Mouse (Mus musculus) hindbrain, embryonic 16.5 days (tissue): Measurements from ENCODE around the gene Isy1. TPM values are rescaled to one million over a fixed set of nuclear protein-coding genes. Genes with fewer than 3 reads are reported as not detected.

Experiments used
- ATAC-seq: fragments of 200-750 bp; cut with Nextera tagmentation; 2 replicates; pipeline ENCODE4 v1.8.0; 2017; ENCODE audit warnings: moderate TSS enrichment, moderate library complexity
- H3K27ac ChIP-seq: fragments of 300-500 bp; sonication (generic); 2 replicates; pipeline ENCODE4 v1.5.1; 2014; ENCODE audit warnings: low read depth, mild to moderate bottlenecking, control low read depth, low read length, moderate library complexity
- H3K27me3 ChIP-seq: fragments of 300-500 bp; sonication (generic); replicated peaks from 2 replicates; pipeline ENCODE4 v1.6.1; 2014; ENCODE audit warnings: low read length; ENCODE audit not compliant: control insufficient read depth, insufficient read depth
- H3K36me3 ChIP-seq: fragments of 300-500 bp; sonication (generic); 2 replicates; pipeline ENCODE4 v1.6.1; 2014; ENCODE audit warnings: mild to moderate bottlenecking, low read length, moderate library complexity, mixed read lengths; ENCODE audit not compliant: control insufficient read depth, insufficient read depth
- H3K4me1 ChIP-seq: fragments of 300-500 bp; sonication (generic); 2 replicates; pipeline ENCODE4 v1.6.1; 2014; ENCODE audit warnings: low read depth, low read length; ENCODE audit not compliant: control insufficient read depth, insufficient read depth
- H3K4me2 ChIP-seq: fragments of 300-500 bp; sonication (generic); 2 replicates; pipeline ENCODE4 v1.6.1; 2014; ENCODE audit warnings: mild to moderate bottlenecking, low read length, control low read depth, moderate library complexity
- H3K4me3 ChIP-seq: fragments of 300-500 bp; sonication (generic); 2 replicates; pipeline ENCODE4 v1.5.1; 2014; ENCODE audit warnings: mild to moderate bottlenecking, low read length, control low read depth, moderate library complexity
- H3K9ac ChIP-seq: fragments of 300-500 bp; sonication (generic); 2 replicates; pipeline ENCODE4 v1.6.1; 2014; ENCODE audit warnings: low read depth, mild to moderate bottlenecking, control low read depth, low read length, moderate library complexity
- H3K9me3 ChIP-seq: fragments of 300-500 bp; sonication (generic); 2 replicates; pipeline ENCODE4 v1.6.1; 2014; ENCODE audit warnings: mild to moderate bottlenecking, low read length, moderate library complexity; ENCODE audit not compliant: control insufficient read depth
- WGBS: fragments of 180-500 bp; shearing (Covaris S2); extraction: QIAGEN DNeasy Blood & Tissue Kit; methylation state at CpG from one replicate; pipeline ENCODE4 v1.1.7; 2014; 5-methylcytosine and 5-hydroxymethylcytosine counted together
- polyA plus RNA-seq: library from polyadenylated mRNA; unstranded; fragments of >200 nt; fragmentation: Nextera tagmentation; extraction: Ambion mirVana; gene quantifications from 2 replicates; pipeline ENCODE4 v1.2.1, GENCODE M21; 2015

Gene Isy1
- polyA plus RNA-seq, 1 experiment from 2014 or later, result 24.0 TPM

DNA sequence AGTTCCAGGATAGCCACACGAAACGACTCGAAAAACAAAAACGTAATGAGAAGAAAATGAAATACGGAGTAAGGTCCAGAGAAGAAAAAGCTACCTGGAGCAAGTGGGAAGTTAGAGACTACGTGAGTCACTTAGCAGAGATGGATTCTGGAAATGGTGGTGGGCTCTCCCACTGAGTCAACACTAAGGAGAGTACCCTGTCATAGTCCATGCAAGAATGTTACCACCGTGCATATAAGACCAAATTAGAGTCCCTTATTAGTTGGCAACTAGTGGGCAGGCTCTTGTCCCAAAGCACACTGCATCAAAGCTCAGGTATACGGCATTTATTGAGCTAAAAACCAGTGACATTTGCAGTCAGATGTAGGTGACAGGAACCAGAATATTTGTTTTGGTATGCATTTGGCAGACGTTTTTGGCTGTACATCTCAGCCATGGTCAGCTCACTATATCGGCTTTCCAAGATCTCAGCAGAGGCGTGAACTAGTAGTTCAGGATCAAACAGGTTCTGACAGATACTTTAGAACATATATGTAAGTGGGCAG lies 1.3 kb upstream of the Isy1 start:
- H3K4me1 ChIP-seq, result peaks cover 10% of the 10 kb centered on the region
- WGBS, result 64% methylated on average over 11 of the region's 11 CpGs
- no peaks in the 10 kb centered on the region for H3K27me3 ChIP-seq
- H3K36me3 ChIP-seq, result peaks cover 25% of the 10 kb centered on the region
- ATAC-seq, result no peak
- no peak overlapping the region for H3K27ac ChIP-seq
- H3K9me3 ChIP-seq, result no peaks in the 10 kb centered on the region
- H3K4me2 ChIP-seq, result no peak overlapping the region
- no peak overlapping the region for H3K4me3 ChIP-seq
- no peak overlapping the region for H3K9ac ChIP-seq

DNA sequence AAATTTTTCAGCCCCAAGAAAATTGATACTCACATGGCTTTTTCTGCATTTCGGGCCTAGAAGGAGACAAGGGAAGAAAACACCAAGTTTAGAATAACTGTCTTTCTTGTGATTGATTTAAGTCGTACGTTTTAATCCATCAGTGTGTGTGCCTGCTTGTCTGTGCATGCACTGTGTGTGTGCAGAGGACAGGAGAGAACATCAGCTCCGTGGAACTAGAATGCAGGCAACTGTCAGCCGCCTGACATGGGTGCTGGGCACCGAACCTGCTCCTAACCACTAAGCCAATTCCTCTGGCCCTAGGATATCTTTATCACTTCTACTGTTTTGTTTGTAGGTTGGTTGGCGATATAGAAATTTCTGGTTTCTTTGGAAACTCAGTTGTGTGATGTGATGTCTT lies 2.9 kb downstream of the Isy1 start, which contains the start of gene Gm45140:
Gm45140 (minus strand) TSS at position 101 of the 400 bp plus-strand sequence.
- 99% methylated on average over 7 of the region's 7 CpGs for WGBS
- no peak within 1 kb of the TSS for H3K9ac ChIP-seq
- no peak for ATAC-seq

DNA sequence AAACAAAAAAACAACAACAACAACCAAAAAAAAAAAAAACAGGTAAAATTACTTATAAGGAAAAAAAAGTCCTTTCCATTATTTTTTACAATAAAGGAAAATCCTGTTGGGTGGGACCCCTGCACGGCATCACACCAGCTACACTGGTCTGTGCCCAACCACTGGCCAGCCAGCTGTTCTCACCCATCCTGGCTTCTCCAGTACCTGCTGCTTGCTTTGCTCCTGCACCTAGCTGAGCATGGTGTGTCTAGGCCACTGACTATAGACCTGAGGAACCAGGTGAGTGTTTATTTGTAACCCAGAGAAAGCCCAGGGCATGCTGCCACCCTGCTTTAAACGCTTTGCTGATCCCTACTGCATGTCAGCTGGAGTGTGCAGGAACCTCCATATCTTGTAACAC lies 18.2 kb downstream of the Isy1 start:
- WGBS, result 100% methylated on average over 2 of the region's 2 CpGs
- no peaks in the 10 kb centered on the region for H3K9me3 ChIP-seq
- no peaks in the 10 kb centered on the region for H3K27me3 ChIP-seq
- no peak overlapping the region for H3K4me3 ChIP-seq
- H3K4me2 ChIP-seq, result no peak overlapping the region
- H3K9ac ChIP-seq, result no peak overlapping the region
- no peak for ATAC-seq
- H3K4me1 ChIP-seq, result no peaks in the 10 kb centered on the region
- H3K36me3 ChIP-seq, result peaks cover 53% of the 10 kb centered on the region
- H3K27ac ChIP-seq, result no peak overlapping the region

More for the DNA sequence above, 2.9 kb downstream of the Isy1 start, which contains the start of gene Gm45140:
- no peaks in the 10 kb centered on the region for H3K9me3 ChIP-seq
- no peaks in the 10 kb centered on the region for H3K27me3 ChIP-seq
- H3K36me3 ChIP-seq, result peaks cover 12% of the 10 kb centered on the region
- no peak within 1 kb of the TSS for H3K4me2 ChIP-seq
- H3K4me1 ChIP-seq, result peaks cover 10% of the 10 kb centered on the region
- no peak within 1 kb of the TSS for H3K27ac ChIP-seq
- H3K4me3 ChIP-seq, result no peak within 1 kb of the TSS

GRCm38 (mm10) chr6:87814486-87814885 lies 24.1 kb downstream of the Isy1 start:
- H3K27me3 ChIP-seq, result no peaks in the 10 kb centered on the region
- peaks cover 20% of the 10 kb centered on the region for H3K36me3 ChIP-seq
- H3K27ac ChIP-seq, result no peak overlapping the region
- 94% methylated on average over 5 of the region's 5 CpGs for WGBS
- H3K9ac ChIP-seq, result no peak overlapping the region
- H3K4me3 ChIP-seq, result no peak overlapping the region
- no peaks in the 10 kb centered on the region for H3K9me3 ChIP-seq
- no peak for ATAC-seq
- no peak overlapping the region for H3K4me2 ChIP-seq
- H3K4me1 ChIP-seq, result peaks cover 10% of the 10 kb centered on the region

GRCm38 (mm10) chr6:87812656-87813055 lies 25.9 kb downstream of the Isy1 start:
- no peak overlapping the region for H3K9ac ChIP-seq
- WGBS, result 90% methylated on average over 1 of the region's 1 CpGs
- H3K9me3 ChIP-seq, result no peaks in the 10 kb centered on the region
- ATAC-seq, result no peak
- H3K27ac ChIP-seq, result no peak overlapping the region
- H3K4me2 ChIP-seq, result no peak overlapping the region; the same call in 1 of the 2 replicates
- H3K4me3 ChIP-seq, result no peak overlapping the region
- H3K27me3 ChIP-seq, result no peaks in the 10 kb centered on the region
- H3K4me1 ChIP-seq, result peaks cover 10% of the 10 kb centered on the region
- peaks cover 7% of the 10 kb centered on the region; the same call in 1 of the 2 replicates for H3K36me3 ChIP-seq

DNA sequence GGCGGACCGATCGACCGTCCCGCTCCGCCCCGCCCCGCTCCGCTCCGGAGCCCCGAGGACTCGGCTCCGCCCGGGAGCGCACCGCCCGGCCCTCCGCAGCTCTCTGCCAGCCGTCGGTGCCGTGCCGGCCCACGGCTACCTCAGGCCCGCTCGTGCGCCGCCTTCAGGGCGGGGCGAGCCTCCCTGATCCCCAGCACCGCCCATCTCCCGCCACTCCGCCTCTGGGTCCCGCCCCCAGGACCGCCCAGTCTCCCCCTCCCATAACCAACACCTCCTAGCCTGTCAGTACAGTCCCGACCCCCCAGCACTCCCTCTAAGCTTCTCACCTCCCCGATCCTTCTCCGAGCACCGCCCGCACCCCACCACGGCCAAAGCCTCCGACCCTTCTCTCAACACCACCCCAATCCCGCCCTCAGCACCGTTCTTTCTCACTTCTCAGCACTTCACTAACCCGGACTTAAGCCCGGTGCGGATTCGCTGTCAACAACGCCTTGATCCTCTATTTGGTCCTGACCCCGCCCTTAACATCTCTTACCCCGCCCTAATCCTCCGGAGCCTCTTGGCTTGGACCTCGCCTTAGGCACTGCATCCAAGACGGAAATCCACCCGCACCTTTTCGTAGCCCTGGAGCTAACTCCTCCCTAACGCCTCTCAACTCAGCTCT lies 26.8 kb downstream of the Isy1 start, which contains the start of gene Rab43:
Rab43 (minus strand) TSS at position 490 of the 664 bp plus-strand sequence.
- under 1% methylated on average over 40 of the region's 56 CpGs for WGBS
- Histone ChIP-seq H3K9ac (peak within 1 kb of the TSS; percentile 85), H3K9me3 (no peaks in the 10 kb centered on the region), H3K4me2 (peak within 1 kb of the TSS; percentile 95), H3K27ac (peak within 1 kb of the TSS; percentile 80), H3K27me3 (no peaks in the 10 kb centered on the region), H3K4me1 (peaks cover 10% of the 10 kb centered on the region), H3K4me3 (peak within 1 kb of the TSS; percentile 86), H3K36me3 (0 out of 2 replicates have a peak, but pooled peaks cover 2% of the 10 kb centered on the region)
- ATAC-seq, result peak; percentile 98

GRCm38 (mm10) chr6:87810713-87811669 lies 27.6 kb downstream of the Isy1 start:
- no peaks in the 10 kb centered on the region for H3K36me3 ChIP-seq
- peak overlapping the region; percentile 95 for H3K4me2 ChIP-seq
- peak overlapping the region; percentile 80 for H3K27ac ChIP-seq
- no peaks in the 10 kb centered on the region for H3K9me3 ChIP-seq
- WGBS, result under 1% methylated on average over 60 of the region's 77 CpGs
- H3K4me1 ChIP-seq, result peaks cover 10% of the 10 kb centered on the region
- H3K27me3 ChIP-seq, result no peaks in the 10 kb centered on the region
- peak; percentile 6; the same call in 1 of the 2 replicates for ATAC-seq
- peak overlapping the region; percentile 86 for H3K4me3 ChIP-seq
- H3K9ac ChIP-seq, result peak overlapping the region; percentile 85

DNA sequence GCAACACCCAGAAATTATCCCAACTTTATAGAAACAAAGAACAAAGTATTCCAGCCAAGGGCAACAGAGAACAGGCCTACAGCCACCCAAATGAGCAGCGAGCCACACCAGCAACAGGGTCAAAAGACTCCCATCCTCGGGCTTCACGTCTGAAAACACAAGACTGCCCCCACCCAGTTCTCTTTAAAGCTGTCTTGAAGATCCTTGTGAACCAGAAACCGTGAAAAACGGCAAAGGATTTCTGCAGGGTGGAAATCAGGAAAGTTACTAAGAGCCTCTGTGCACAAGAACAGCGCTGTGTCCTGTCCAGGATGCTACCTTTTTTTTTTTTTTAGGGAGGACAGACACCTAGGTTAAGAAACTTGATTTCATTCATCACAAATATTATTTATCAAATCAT lies 28.3 kb downstream of the Isy1 start:
- H3K4me2 ChIP-seq, result peak overlapping the region; percentile 95
- no peak for ATAC-seq
- H3K36me3 ChIP-seq, result no peaks in the 10 kb centered on the region
- no peaks in the 10 kb centered on the region for H3K9me3 ChIP-seq
- peaks cover 10% of the 10 kb centered on the region for H3K4me1 ChIP-seq
- peak overlapping the region; percentile 86 for H3K4me3 ChIP-seq
- 42% methylated on average over 6 of the region's 6 CpGs for WGBS
- H3K9ac ChIP-seq, result no peak overlapping the region; the same call in 1 of the 2 replicates
- H3K27me3 ChIP-seq, result no peaks in the 10 kb centered on the region
- H3K27ac ChIP-seq, result no peak overlapping the region
